Mouse (Mus musculus) spleen, adult 2 months (tissue): Measurements from ENCODE around the gene Nphp3. TPM values are rescaled to one million over a fixed set of nuclear protein-coding genes. Genes with fewer than 3 reads are reported as not detected.

ENCODE experiments used
- DNase-seq, 2 experiments: peaks; one replicate each; pipeline versions ENCODE4 v3.0.0 to v3.0.0-alpha.2; 2012 to 2021; ENCODE audit warnings: low spot score in 2 of 2, low read depth in 1 of 2
- H3K27ac ChIP-seq: fragments of 200-500 bp; 2 replicates; pipeline ENCODE4 v1.5.1; 2012; ENCODE audit warnings: low read length, inconsistent platforms; ENCODE audit not compliant: insufficient read depth
- H3K27me3 ChIP-seq: fragments of 200-500 bp; 2 replicates; pipeline ENCODE4 v1.6.1; 2012; ENCODE audit warnings: mild to moderate bottlenecking, moderate library complexity, low read length, inconsistent platforms; ENCODE audit not compliant: control insufficient read depth, insufficient read depth
- H3K36me3 ChIP-seq: fragments of 200-500 bp; 2 replicates; pipeline ENCODE4 v1.6.1; 2012; ENCODE audit warnings: mild to moderate bottlenecking, low read length, inconsistent platforms; ENCODE audit not compliant: control insufficient read depth, insufficient read depth
- H3K4me1 ChIP-seq: fragments of 200-500 bp; 2 replicates; pipeline ENCODE4 v1.6.1; 2011; ENCODE audit warnings: inconsistent platforms; ENCODE audit not compliant: control insufficient read depth, insufficient read depth, insufficient read length
- H3K4me3 ChIP-seq: fragments of 200-500 bp; 2 replicates; pipeline ENCODE4 v1.5.1; 2011; ENCODE audit warnings: mild to moderate bottlenecking, inconsistent platforms; ENCODE audit not compliant: insufficient read depth, insufficient read length; ENCODE audit errors: extremely low read depth
- CTCF ChIP-seq: fragments of 200-500 bp; IDR thresholded peaks from 2 replicates; pipeline ENCODE4 v1.5.1; 2011; ENCODE audit warnings: mild to moderate bottlenecking, inconsistent platforms; ENCODE audit not compliant: insufficient read depth, insufficient read length, insufficient replicate concordance; ENCODE audit errors: extremely low read depth
- POLR2A ChIP-seq: fragments of 200-500 bp; IDR thresholded peaks from 2 replicates; pipeline ENCODE4 v1.6.1; 2011; ENCODE audit warnings: low read depth, low read length, inconsistent platforms
- WGBS: fragments of 180-500 bp; shearing (Covaris S2); methylation state at CpG from one replicate; pipeline ENCODE4 v1.1.7; 2018; 5-methylcytosine and 5-hydroxymethylcytosine counted together
- polyA plus RNA-seq: library from polyadenylated mRNA; depleted of rRNA; stranded (reverse); fragments of >200 nt; gene quantifications from 2 replicates; pipeline ENCODE4 v1.2.3, GENCODE M21; 2012

The Nphp3 gene
- polyA plus RNA-seq, 1 experiment = 4.1 TPM

- 89% methylated on average over 13 of the region's 13 CpGs for WGBS
- no peaks in the 10 kb centered on the region for H3K36me3 ChIP-seq
- H3K4me1 ChIP-seq = no peaks in the 10 kb centered on the region; the same call in 1 of the 2 replicates
- no peak overlapping the region for H3K27ac ChIP-seq
- no peak overlapping the region for H3K4me3 ChIP-seq
- H3K27me3 ChIP-seq = no peaks in the 10 kb centered on the region
- TF ChIP-seq CTCF = no peak
- TF ChIP-seq POLR2A = no peak
- no peak for DNase-seq
These were observed 35.9 kb downstream of the Nphp3 start for GRCm38 (mm10) chr9:104038266-104038665.

- TF ChIP-seq POLR2A (no peak), CTCF (no peak)
- 82% methylated on average over 21 of the region's 21 CpGs for WGBS
- DNase-seq = no peak
- no peaks in the 10 kb centered on the region for H3K27me3 ChIP-seq
- no peaks in the 10 kb centered on the region for H3K36me3 ChIP-seq
- no peak overlapping the region for H3K4me3 ChIP-seq
- H3K4me1 ChIP-seq = no peaks in the 10 kb centered on the region; the same call in 1 of the 2 replicates
- H3K27ac ChIP-seq = no peak overlapping the region
These were observed 36.8 kb downstream of the Nphp3 start for GRCm38 (mm10) chr9:104039031-104039695.

- Histone ChIP-seq H3K27me3 (no peaks in the 10 kb centered on the region), H3K27ac (no peak overlapping the region), H3K36me3 (no peaks in the 10 kb centered on the region), H3K4me1 (no peaks in the 10 kb centered on the region; the same call in 1 of the 2 replicates), H3K4me3 (no peak overlapping the region)
- DNase-seq = no peak
- TF ChIP-seq CTCF = no peak
- no peak for TF ChIP-seq POLR2A
- WGBS = 30% methylated on average over 4 of the region's 4 CpGs
These were observed 37.4 kb downstream of the Nphp3 start for GRCm38 (mm10) chr9:104039742-104040141.

- TF ChIP-seq POLR2A (no peak), CTCF (no peak)
- Histone ChIP-seq H3K4me1 (no peaks in the 10 kb centered on the region; the same call in 1 of the 2 replicates), H3K4me3 (no peak within 1 kb of the TSS), H3K27ac (no peak within 1 kb of the TSS), H3K36me3 (no peaks in the 10 kb centered on the region), H3K27me3 (no peaks in the 10 kb centered on the region)
- DNase-seq = no peak
- WGBS = 83% methylated on average over 2 of the region's 2 CpGs
These were observed 38.0 kb downstream of the Nphp3 start, which contains the start of gene Gm28305 for GRCm38 (mm10) chr9:104040362-104040761. TSS of gene Gm28305 (plus strand) at chr9:104040662.

GRCm38 (mm10) chr9:104043676-104044075, 41.3 kb downstream of the Nphp3 start:
- TF ChIP-seq POLR2A = no peak
- no peak for TF ChIP-seq CTCF
- Histone ChIP-seq H3K4me3 (no peak overlapping the region), H3K27ac (no peak overlapping the region), H3K4me1 (no peaks in the 10 kb centered on the region; the same call in 1 of the 2 replicates), H3K36me3 (peaks cover 6% of the 10 kb centered on the region; the same call in 1 of the 2 replicates), H3K27me3 (no peaks in the 10 kb centered on the region)
- DNase-seq = no peak
- WGBS = 93% methylated on average over 4 of the region's 4 CpGs

GRCm38 (mm10) chr9:104051028-104051427, 48.7 kb downstream of the Nphp3 start:
- Histone ChIP-seq H3K27ac (no peak overlapping the region), H3K4me1 (no peaks in the 10 kb centered on the region), H3K27me3 (no peaks in the 10 kb centered on the region), H3K4me3 (no peak overlapping the region), H3K36me3 (peaks cover 33% of the 10 kb centered on the region)
- TF ChIP-seq CTCF = no peak
- no peak for TF ChIP-seq POLR2A
- no peak for DNase-seq
- 93% methylated on average over 6 of the region's 6 CpGs for WGBS
